Mouse (Mus musculus): ENCODE measurements around the gene Sult6b2. TPM values are rescaled to one million over a fixed set of nuclear protein-coding genes. Genes with fewer than 3 reads are reported as not detected.

The Sult6b2 gene
- not detected for polyA plus RNA-seq (2015; fragmentation: Illumina TruSeq; extraction: RNeasy Lipid Tissue Mini Kit (QIAGEN cat#74804); ENCODE audit: insufficient read depth, low replicate concordance)

DNA sequence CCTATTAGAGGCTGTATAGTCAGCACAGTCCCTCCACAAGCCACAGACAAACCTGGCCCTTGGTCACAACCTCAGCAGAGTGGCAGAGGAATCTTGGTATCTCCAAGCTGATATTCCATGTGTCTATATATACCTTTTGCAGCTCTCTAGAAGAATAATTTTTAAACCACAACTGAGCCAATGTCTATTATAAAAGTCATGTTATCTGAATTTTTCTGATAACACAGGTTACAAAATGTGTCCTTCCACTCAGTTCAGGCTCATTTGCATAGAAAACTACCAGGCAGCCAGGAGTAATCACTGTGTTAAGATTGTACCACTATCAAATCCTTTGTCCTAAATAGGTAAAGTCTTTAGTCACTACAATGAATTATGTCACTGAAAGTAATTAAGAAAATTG is at the start of gene Sult6b2:
Sult6b2 (minus strand) TSS at position 101 of the 400 bp plus-strand sequence.

DNA sequence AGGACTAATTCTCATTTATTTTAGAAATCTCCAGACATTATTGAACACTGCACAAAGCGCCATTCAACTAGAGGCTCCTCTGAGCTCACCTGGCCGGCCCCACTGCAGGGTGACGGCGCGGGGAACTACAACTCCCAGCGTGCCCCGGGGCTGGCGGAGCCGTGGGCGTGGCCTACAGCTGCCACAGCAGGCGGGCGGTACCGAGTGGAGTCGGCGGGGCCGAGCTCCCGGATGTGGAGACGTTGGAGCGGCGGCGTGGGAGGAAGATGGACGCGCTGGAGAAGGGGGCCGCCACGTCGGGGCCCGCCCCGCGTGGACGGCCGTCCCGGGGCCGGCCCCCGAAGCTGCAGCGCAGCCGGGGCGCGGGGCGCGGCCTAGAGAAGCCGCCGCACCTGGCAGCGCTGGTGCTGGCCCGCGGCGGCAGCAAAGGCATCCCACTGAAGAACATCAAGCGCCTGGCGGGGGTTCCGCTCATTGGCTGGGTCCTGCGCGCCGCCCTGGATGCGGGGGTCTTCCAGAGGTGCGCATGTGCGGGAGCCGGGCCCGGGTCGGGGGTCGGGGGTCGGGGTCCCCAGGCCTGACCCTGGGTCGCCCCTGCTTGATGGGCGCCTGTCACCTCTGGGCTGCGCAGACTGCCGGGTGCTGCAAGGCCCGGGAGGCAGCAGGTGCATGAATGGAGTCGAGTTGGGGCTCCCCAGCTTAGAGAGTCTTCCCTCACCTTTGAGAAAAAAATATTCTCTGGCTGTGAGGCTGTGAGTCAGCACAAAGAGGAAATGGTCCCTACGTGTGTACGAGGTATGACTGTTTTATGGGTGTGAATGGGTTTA is 47.6 kb downstream of the Sult6b2 start, which contains the start of gene Cmas:
Cmas (plus strand) TSS at position 180 of the 827 bp plus-strand sequence.

Other genes with a start within 250 kb of the Sult6b2 start
- gene Kcnj8, start 232.9 kb downstream of the Sult6b2 start, polyA plus RNA-seq (2015; fragmentation: Illumina TruSeq; extraction: RNeasy Lipid Tissue Mini Kit (QIAGEN cat#74804); ENCODE audit: insufficient read depth, low replicate concordance), result 14.1 TPM
- 11.9 TPM for gene Abcc9, start 102.2 kb downstream of the Sult6b2 start, polyA plus RNA-seq (2015; fragmentation: Illumina TruSeq; extraction: RNeasy Lipid Tissue Mini Kit (QIAGEN cat#74804); ENCODE audit: insufficient read depth, low replicate concordance)
- 87.2 TPM for gene Cmas, start 47.8 kb downstream of the Sult6b2 start, polyA plus RNA-seq (2015; fragmentation: Illumina TruSeq; extraction: RNeasy Lipid Tissue Mini Kit (QIAGEN cat#74804); ENCODE audit: insufficient read depth, low replicate concordance)
- 9.8 TPM for gene St8sia1, start 159.9 kb upstream of the Sult6b2 start, polyA plus RNA-seq (2015; fragmentation: Illumina TruSeq; extraction: RNeasy Lipid Tissue Mini Kit (QIAGEN cat#74804); ENCODE audit: insufficient read depth, low replicate concordance)